Mouse (Mus musculus): ENCODE data around the gene Gm10096. TPM values are rescaled to one million over a fixed set of nuclear protein-coding genes. Genes with fewer than 3 reads are reported as not detected.
"Not testable (repeated sequence)": the region's sequence is repeated elsewhere in the genome, so short reads cannot be mapped to it uniquely, and the experiment has no call there.

Gm10096 gene
- polyA plus RNA-seq (2015; fragmentation: Nextera tagmentation; extraction: Ambion mirVana), result not detected in 2 replicates

DNA sequence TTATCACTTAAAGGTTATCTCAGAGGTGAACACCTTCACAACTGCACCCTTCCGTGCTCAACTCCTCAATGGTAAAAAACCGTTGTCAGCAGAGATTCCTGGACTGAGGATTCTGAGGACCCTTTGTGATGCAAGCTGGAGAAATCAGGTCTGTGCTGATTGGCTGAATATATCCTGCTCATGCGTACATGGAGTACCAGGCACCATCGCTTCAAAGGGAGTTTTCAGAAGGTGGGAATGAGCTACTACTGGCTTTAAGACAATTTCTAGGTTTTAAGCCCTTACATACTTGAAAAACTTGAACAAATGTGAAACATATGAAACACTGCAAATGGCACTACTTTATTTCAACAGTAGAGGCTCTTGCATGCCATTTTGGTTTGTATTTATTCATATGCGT, at the start of gene Gm10096:
Gene Gm10096 (minus strand): TSS at position 101 of the 400 bp plus-strand sequence.
- not testable (repeated sequence) for H3K27me3 ChIP-seq; H3K4me1 ChIP-seq (replicated peaks); H3K4me2 ChIP-seq; H3K27ac ChIP-seq (replicated peaks); ATAC-seq (ENCODE audit: low FRiP score, low read depth); H3K9me3 ChIP-seq; H3K4me3 ChIP-seq; H3K36me3 ChIP-seq; H3K9ac ChIP-seq
- no CpG with 5 or more reads among the region's 5 CpGs for WGBS
